Comparison of ENCODE assay signal across 14 mouse cellular contexts in the genomic region with DNA sequence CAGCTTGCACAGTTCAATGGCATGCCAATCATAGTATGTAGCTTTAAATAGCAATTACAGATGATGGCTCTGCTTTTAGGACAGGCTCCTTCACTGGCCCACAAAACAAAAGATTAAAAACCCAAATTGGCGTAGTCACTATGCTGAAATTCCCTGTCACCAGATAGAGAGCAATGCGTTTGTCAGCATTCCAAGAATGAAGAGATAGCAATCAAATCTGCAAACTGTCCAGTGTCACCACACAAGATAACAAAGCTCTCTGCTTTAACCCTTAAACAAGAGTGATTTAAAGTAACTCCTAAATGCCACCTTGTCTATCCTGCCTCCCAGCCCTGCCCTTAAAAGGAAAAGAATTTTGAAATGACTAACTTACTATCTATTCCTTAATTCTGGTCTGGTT.
"Had no signal": no experiment of that assay in that cellular context is flagged by ENCODE, and none has a peak within 500 bp of the region (broad histone marks: within the 10 kb centered on the region; RNA-seq: fewer than 3 reads in every experiment).

No protein-coding gene starts in this region.

- H3K36me3 ChIP-seq: limb, embryonic 15.5 days; midbrain, embryonic 15.5 days; neural tube, embryonic 12.5 days had no signal

- H3K4me3 ChIP-seq: limb, embryonic 15.5 days; midbrain, embryonic 15.5 days; neural tube, embryonic 12.5 days had no signal

- ATAC-seq: lung, postnatal 0 days; midbrain, embryonic 15.5 days had no signal

- H3K27ac ChIP-seq: kidney, postnatal 0 days; limb, embryonic 15.5 days; liver, embryonic 14.5 days; midbrain, embryonic 15.5 days; neural tube, embryonic 12.5 days had no signal

- H3K9ac ChIP-seq: limb, embryonic 15.5 days; liver, embryonic 14.5 days; midbrain, embryonic 15.5 days; neural tube, embryonic 12.5 days had no signal

- H3K9me3 ChIP-seq: limb, embryonic 15.5 days; midbrain, embryonic 15.5 days; neural tube, embryonic 12.5 days had no signal

- DNase-seq: kidney, postnatal 36 days; layer of hippocampus, adult 9-11 months; layer of hippocampus, postnatal 36 days; lung, adult 18-20 months; lung, postnatal 4 days; thymus, adult 18-20 months; thymus, postnatal 14 days had no signal

- H3K4me1 ChIP-seq: limb, embryonic 15.5 days; midbrain, embryonic 15.5 days; neural tube, embryonic 12.5 days had no signal

- H3K27me3 ChIP-seq: limb, embryonic 15.5 days; midbrain, embryonic 15.5 days; neural tube, embryonic 12.5 days had no signal

- H3K4me2 ChIP-seq: limb, embryonic 15.5 days; midbrain, embryonic 11.5 days; midbrain, embryonic 15.5 days; neural tube, embryonic 12.5 days had no signal
